Mouse (Mus musculus): ENCODE results near the gene Cacna2d4. TPM values are rescaled to one million over a fixed set of nuclear protein-coding genes. Genes with fewer than 3 reads are reported as not detected.

Cacna2d4 gene
- polyA plus RNA-seq, 1 experiment from 2014 or later: not detected

DNA sequence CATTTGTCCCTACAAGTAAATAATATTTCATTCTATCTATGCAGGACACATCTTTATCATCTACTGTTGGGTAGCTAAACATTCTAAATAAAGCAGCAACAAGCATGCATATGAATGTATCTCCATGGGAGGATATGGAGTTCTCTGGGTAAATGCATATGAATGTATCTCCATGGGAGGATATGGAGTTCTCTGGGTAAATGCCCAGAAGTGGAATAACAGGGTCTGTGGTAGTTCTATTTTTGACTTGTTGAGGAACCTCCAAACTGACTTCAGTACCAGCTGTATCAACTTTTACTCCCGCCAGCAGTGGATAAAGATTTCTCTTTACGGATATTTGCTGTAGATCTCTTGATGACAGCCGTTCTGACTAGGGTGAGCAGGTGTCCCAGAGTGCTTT is 12.3 kb downstream of the Cacna2d4 start:
- Histone ChIP-seq H3K27me3 (ENCODE audit: control insufficient read depth, insufficient read depth, low read depth, low read length) (no peaks in the 10 kb centered on the region), H3K27ac (ENCODE audit: low read length) (no peak overlapping the region), H3K4me3 (ENCODE audit: low read length) (no peak overlapping the region), H3K4me1 (replicated peaks; ENCODE audit: control insufficient read depth, insufficient read depth, low read length) (no peaks in the 10 kb centered on the region), H3K9ac (ENCODE audit: low read length) (no peak overlapping the region), H3K9me3 (ENCODE audit: control insufficient read depth, low read length) (peaks cover 7% of the 10 kb centered on the region; the same call in 1 of the 2 replicates), H3K4me2 (ENCODE audit: low read depth, low read length) (no peak overlapping the region), H3K36me3 (ENCODE audit: control insufficient read depth, insufficient read depth, low read length) (no peaks in the 10 kb centered on the region)
- no peak for ATAC-seq (ENCODE audit: low read depth)
- 64% methylated on average over 3 of the region's 3 CpGs for WGBS

DNA sequence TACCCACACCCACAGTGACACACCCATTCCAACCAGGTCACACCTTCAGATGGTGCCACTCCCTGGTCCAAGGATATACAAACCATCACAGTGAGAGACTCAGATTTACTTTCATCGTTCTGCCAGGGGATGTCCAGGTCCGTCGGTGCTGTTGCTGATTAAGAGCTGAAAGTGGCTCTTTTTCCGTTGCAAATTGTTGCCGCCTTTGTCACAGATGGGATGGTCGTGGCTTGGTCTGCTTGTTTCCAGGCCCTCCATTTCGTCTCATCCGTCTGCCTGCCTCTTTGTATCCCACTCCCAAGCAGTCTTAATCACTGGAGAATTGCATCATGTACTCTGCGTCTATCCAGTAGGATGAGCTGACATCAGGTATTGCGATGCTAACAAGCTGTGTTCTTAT is 13.4 kb downstream of the Cacna2d4 start:
- no peak for ATAC-seq (ENCODE audit: low read depth)
- Histone ChIP-seq H3K4me1 (replicated peaks; ENCODE audit: control insufficient read depth, insufficient read depth, low read length) (no peaks in the 10 kb centered on the region), H3K27me3 (ENCODE audit: control insufficient read depth, insufficient read depth, low read depth, low read length) (no peaks in the 10 kb centered on the region), H3K4me3 (ENCODE audit: low read length) (no peak overlapping the region), H3K27ac (ENCODE audit: low read length) (no peak overlapping the region), H3K9me3 (ENCODE audit: control insufficient read depth, low read length) (peaks cover 7% of the 10 kb centered on the region; the same call in 1 of the 2 replicates), H3K9ac (ENCODE audit: low read length) (no peak overlapping the region), H3K36me3 (ENCODE audit: control insufficient read depth, insufficient read depth, low read length) (no peaks in the 10 kb centered on the region), H3K4me2 (ENCODE audit: low read depth, low read length) (no peak overlapping the region)
- WGBS: 84% methylated on average over 10 of the region's 10 CpGs

DNA sequence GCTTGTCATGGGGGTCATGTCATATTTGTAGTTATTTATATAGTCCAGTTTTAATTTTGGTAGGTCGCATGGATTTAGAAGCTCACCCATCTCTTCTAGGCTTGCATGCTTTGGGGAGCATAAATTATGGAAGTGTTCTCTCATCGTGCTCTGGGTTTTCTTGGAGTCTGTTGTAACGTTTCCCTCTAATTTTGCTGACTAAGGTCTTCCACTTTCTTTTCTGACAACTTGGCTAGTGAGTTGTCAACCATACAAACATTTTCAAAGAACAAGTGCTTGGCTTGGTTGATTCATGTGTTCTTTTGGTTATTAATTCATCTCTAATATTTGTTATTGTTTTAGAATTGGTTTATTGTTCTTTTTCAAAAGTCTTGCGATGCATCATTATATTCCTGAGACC is 15.4 kb downstream of the Cacna2d4 start:
- ATAC-seq (ENCODE audit: low read depth): no peak
- H3K4me3 ChIP-seq (ENCODE audit: low read length): no peak overlapping the region
- no peak overlapping the region for H3K27ac ChIP-seq (ENCODE audit: low read length)
- 63% methylated on average over 4 of the region's 4 CpGs for WGBS
- H3K4me1 ChIP-seq (replicated peaks; ENCODE audit: control insufficient read depth, insufficient read depth, low read length): no peaks in the 10 kb centered on the region
- H3K4me2 ChIP-seq (ENCODE audit: low read depth, low read length): no peak overlapping the region
- no peaks in the 10 kb centered on the region for H3K27me3 ChIP-seq (ENCODE audit: control insufficient read depth, insufficient read depth, low read depth, low read length)
- H3K9me3 ChIP-seq (ENCODE audit: control insufficient read depth, low read length): 0 out of 2 replicates have a peak, but pooled peaks cover under 1% of the 10 kb centered on the region
- no peaks in the 10 kb centered on the region for H3K36me3 ChIP-seq (ENCODE audit: control insufficient read depth, insufficient read depth, low read length)
- H3K9ac ChIP-seq (ENCODE audit: low read length): no peak overlapping the region

DNA sequence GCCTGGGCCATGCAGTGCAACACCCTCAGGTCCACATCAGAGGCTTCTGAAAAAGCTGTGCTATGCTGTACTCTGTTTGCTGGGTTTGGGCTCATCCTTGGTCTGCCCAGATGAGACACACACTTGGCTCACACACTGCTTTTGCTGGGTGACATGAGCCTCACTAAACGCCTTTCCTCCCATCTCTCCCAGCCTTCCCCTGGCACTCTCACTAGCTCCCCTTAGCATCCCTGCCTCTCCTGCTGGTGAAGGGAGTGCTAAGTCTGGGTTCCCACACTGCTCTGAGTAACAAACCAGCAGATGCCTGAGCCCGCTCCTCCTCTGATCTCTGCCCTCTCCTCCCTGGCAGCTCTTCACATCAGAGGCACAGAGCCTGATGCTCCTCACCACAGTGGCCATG is 40.4 kb downstream of the Cacna2d4 start:
- H3K4me3 ChIP-seq (ENCODE audit: low read length): no peak overlapping the region
- H3K9me3 ChIP-seq (ENCODE audit: control insufficient read depth, low read length): no peaks in the 10 kb centered on the region
- H3K36me3 ChIP-seq (ENCODE audit: control insufficient read depth, insufficient read depth, low read length): no peaks in the 10 kb centered on the region
- no peak overlapping the region for H3K9ac ChIP-seq (ENCODE audit: low read length)
- no peak for ATAC-seq (ENCODE audit: low read depth)
- no peak overlapping the region for H3K27ac ChIP-seq (ENCODE audit: low read length)
- no peaks in the 10 kb centered on the region for H3K4me1 ChIP-seq (replicated peaks; ENCODE audit: control insufficient read depth, insufficient read depth, low read length)
- H3K4me2 ChIP-seq (ENCODE audit: low read depth, low read length): no peak overlapping the region
- 80% methylated on average over 2 of the region's 2 CpGs for WGBS
- no peaks in the 10 kb centered on the region for H3K27me3 ChIP-seq (ENCODE audit: control insufficient read depth, insufficient read depth, low read depth, low read length)

DNA sequence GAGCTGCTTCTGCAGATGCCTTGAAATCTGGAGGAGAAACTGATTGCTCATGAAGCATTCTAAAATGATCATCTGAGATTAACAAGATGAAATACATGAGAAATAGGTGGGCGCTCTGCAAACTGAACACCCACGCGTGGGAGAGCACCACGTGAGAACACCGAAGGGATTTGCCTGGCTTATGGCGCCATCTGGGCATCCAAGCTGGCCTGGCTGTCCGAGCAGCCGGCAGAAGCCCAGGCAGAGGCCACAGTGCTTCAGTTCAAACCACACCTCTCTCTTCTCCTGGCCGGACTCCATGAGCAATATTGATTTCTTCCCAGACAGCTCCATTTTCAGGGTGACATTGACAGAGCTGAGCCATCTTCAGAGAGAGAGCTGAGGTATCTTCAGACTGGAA is 44.4 kb downstream of the Cacna2d4 start:
- Histone ChIP-seq H3K4me2 (ENCODE audit: low read depth, low read length) (no peak overlapping the region), H3K4me3 (ENCODE audit: low read length) (no peak overlapping the region), H3K4me1 (replicated peaks; ENCODE audit: control insufficient read depth, insufficient read depth, low read length) (no peaks in the 10 kb centered on the region), H3K27ac (ENCODE audit: low read length) (no peak overlapping the region), H3K9ac (ENCODE audit: low read length) (no peak overlapping the region), H3K9me3 (ENCODE audit: control insufficient read depth, low read length) (no peaks in the 10 kb centered on the region), H3K36me3 (ENCODE audit: control insufficient read depth, insufficient read depth, low read length) (no peaks in the 10 kb centered on the region), H3K27me3 (ENCODE audit: control insufficient read depth, insufficient read depth, low read depth, low read length) (no peaks in the 10 kb centered on the region)
- ATAC-seq (ENCODE audit: low read depth): no peak
- WGBS: 64% methylated on average over 9 of the region's 9 CpGs

DNA sequence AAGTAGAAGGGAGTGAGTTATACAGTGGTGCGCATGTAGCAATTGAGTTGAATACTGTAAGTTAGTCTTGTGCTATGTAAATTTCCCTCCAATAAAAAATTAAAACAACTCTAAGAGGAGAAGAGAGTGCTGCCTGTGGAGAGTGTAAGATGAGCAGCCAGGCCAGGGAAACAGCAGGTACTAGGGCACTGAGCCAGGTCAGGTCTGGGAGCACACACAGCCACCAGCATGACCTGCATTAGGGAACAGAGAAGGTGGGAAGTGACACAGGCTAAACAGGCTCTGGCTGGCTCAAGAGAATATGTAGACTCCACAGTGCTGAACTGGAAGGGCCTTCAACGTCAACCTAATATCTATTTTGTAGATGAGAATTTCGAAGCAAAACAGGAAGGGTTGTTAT is 65.0 kb downstream of the Cacna2d4 start:
- H3K9ac ChIP-seq (ENCODE audit: low read length): no peak overlapping the region
- no peaks in the 10 kb centered on the region for H3K27me3 ChIP-seq (ENCODE audit: control insufficient read depth, insufficient read depth, low read depth, low read length)
- no peaks in the 10 kb centered on the region for H3K4me1 ChIP-seq (replicated peaks; ENCODE audit: control insufficient read depth, insufficient read depth, low read length)
- H3K4me2 ChIP-seq (ENCODE audit: low read depth, low read length): no peak overlapping the region
- H3K36me3 ChIP-seq (ENCODE audit: control insufficient read depth, insufficient read depth, low read length): no peaks in the 10 kb centered on the region
- ATAC-seq (ENCODE audit: low read depth): no peak
- H3K4me3 ChIP-seq (ENCODE audit: low read length): no peak overlapping the region
- H3K27ac ChIP-seq (ENCODE audit: low read length): no peak overlapping the region
- no peaks in the 10 kb centered on the region for H3K9me3 ChIP-seq (ENCODE audit: control insufficient read depth, low read length)
- 82% methylated on average over 3 of the region's 3 CpGs for WGBS

DNA sequence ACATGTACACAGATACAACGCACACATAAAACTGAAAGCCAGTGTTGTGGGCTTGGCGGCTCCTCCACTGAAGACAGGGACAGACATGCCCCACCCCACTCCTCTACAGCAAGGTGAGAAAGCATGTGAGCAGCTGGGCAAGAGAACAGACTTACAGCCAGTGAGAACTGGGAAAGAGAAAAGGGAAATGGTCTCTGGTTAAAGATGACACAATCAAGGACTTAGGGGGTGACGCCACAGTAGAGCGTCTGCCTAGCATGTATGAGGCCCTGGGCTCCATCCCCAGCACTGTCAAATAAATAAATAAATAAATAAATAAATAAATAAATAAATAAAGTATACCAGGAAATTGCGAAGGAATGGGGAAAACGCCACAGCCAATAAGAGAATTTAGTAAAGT is 67.0 kb downstream of the Cacna2d4 start:
- Histone ChIP-seq H3K4me1 (replicated peaks; ENCODE audit: control insufficient read depth, insufficient read depth, low read length) (no peaks in the 10 kb centered on the region), H3K4me3 (ENCODE audit: low read length) (no peak overlapping the region), H3K9me3 (ENCODE audit: control insufficient read depth, low read length) (no peaks in the 10 kb centered on the region), H3K36me3 (ENCODE audit: control insufficient read depth, insufficient read depth, low read length) (no peaks in the 10 kb centered on the region), H3K27ac (ENCODE audit: low read length) (no peak overlapping the region), H3K4me2 (ENCODE audit: low read depth, low read length) (no peak overlapping the region), H3K9ac (ENCODE audit: low read length) (no peak overlapping the region), H3K27me3 (ENCODE audit: control insufficient read depth, insufficient read depth, low read depth, low read length) (no peaks in the 10 kb centered on the region)
- no peak for ATAC-seq (ENCODE audit: low read depth)
- 81% methylated on average over 6 of the region's 6 CpGs for WGBS

DNA sequence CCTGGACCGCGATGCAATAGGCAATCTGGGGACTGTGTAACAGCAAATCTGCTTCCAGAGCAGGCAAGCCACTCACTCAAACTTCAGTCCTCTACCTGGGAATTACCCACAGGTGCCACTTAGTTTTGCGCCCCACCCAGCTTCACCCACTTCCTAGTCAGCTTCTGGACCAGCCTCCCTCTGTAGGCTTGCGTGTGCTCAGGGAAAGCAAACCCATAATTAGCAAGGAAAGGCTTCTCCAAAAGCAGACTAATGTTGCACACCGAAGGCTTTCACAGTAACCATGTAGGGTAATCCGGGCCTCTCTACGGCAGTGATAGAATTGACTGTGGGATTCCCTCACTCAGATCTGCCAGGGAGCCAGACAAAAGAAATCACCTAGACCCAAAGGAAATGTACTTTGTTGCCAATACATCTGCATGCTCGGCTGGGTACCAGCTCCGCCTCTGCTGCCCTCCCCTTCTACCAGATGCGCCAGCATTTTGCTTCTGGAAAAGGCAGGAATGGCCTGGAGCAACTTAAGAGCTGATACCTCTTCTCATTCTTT is 71.6 kb downstream of the Cacna2d4 start:
- Histone ChIP-seq H3K9me3 (ENCODE audit: control insufficient read depth, low read length) (no peaks in the 10 kb centered on the region), H3K9ac (ENCODE audit: low read length) (no peak overlapping the region), H3K36me3 (ENCODE audit: control insufficient read depth, insufficient read depth, low read length) (no peaks in the 10 kb centered on the region), H3K4me3 (ENCODE audit: low read length) (no peak overlapping the region), H3K4me2 (ENCODE audit: low read depth, low read length) (no peak overlapping the region), H3K27ac (ENCODE audit: low read length) (no peak overlapping the region), H3K27me3 (ENCODE audit: control insufficient read depth, insufficient read depth, low read depth, low read length) (no peaks in the 10 kb centered on the region), H3K4me1 (replicated peaks; ENCODE audit: control insufficient read depth, insufficient read depth, low read length) (no peaks in the 10 kb centered on the region)
- ATAC-seq (ENCODE audit: low read depth): no peak
- 59% methylated on average over 10 of the region's 10 CpGs for WGBS

DNA sequence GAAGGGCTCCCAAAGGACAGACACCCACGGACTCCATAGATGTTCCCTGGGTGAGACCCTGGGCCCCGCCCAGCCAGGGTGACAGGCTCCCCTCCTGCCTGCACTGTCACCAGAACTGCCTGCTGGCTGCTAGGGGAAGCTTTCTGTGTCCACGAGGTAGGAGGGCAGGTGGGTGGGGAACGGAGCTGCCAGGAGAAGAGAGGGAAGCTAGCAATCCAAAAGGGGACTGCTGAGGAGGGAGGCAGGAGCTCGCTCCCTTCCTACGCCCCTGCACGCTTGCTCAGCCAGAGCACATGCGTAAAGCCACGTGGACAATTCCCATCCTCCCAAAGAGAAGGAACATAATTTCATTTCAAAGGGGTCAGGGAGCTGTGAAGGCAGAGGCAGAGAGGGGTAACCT is 73.8 kb downstream of the Cacna2d4 start:
- ATAC-seq (ENCODE audit: low read depth): no peak
- Histone ChIP-seq H3K27me3 (ENCODE audit: control insufficient read depth, insufficient read depth, low read depth, low read length) (no peaks in the 10 kb centered on the region), H3K36me3 (ENCODE audit: control insufficient read depth, insufficient read depth, low read length) (no peaks in the 10 kb centered on the region), H3K4me3 (ENCODE audit: low read length) (no peak overlapping the region), H3K9ac (ENCODE audit: low read length) (no peak overlapping the region), H3K9me3 (ENCODE audit: control insufficient read depth, low read length) (no peaks in the 10 kb centered on the region), H3K27ac (ENCODE audit: low read length) (no peak overlapping the region), H3K4me1 (replicated peaks; ENCODE audit: control insufficient read depth, insufficient read depth, low read length) (no peaks in the 10 kb centered on the region), H3K4me2 (ENCODE audit: low read depth, low read length) (no peak overlapping the region)
- 51% methylated on average over 9 of the region's 9 CpGs for WGBS

DNA sequence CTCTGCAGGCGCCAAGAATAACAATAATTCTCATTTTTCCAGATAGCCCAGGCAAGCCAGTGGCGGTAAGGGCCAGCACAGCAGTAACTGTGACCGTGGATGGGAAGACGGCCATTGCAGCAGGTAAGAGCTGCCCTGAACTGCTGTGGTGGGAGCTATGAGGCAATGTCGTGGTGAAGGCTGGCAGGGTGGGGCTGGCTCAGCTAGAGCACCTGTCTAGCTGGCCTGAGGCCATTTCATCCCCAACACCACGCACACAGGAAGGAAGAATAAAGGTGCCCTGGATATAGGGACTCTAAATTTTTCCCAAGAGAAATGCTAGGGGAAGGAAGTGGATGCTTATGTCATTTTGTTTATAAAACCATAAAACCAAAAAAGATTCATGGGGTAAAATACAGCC is 76.1 kb downstream of the Cacna2d4 start:
- no peaks in the 10 kb centered on the region for H3K4me1 ChIP-seq (replicated peaks; ENCODE audit: control insufficient read depth, insufficient read depth, low read length)
- no peaks in the 10 kb centered on the region for H3K36me3 ChIP-seq (ENCODE audit: control insufficient read depth, insufficient read depth, low read length)
- H3K9me3 ChIP-seq (ENCODE audit: control insufficient read depth, low read length): no peaks in the 10 kb centered on the region
- ATAC-seq (ENCODE audit: low read depth): no peak
- H3K9ac ChIP-seq (ENCODE audit: low read length): no peak overlapping the region
- H3K27ac ChIP-seq (ENCODE audit: low read length): no peak overlapping the region
- no peak overlapping the region for H3K4me2 ChIP-seq (ENCODE audit: low read depth, low read length)
- WGBS: 71% methylated on average over 6 of the region's 6 CpGs
- no peak overlapping the region for H3K4me3 ChIP-seq (ENCODE audit: low read length)
- no peaks in the 10 kb centered on the region for H3K27me3 ChIP-seq (ENCODE audit: control insufficient read depth, insufficient read depth, low read depth, low read length)

All from lung, embryonic 16.5 days (tissue).